10 mouse cellular contexts compared by ENCODE assay signal in the genomic region with DNA sequence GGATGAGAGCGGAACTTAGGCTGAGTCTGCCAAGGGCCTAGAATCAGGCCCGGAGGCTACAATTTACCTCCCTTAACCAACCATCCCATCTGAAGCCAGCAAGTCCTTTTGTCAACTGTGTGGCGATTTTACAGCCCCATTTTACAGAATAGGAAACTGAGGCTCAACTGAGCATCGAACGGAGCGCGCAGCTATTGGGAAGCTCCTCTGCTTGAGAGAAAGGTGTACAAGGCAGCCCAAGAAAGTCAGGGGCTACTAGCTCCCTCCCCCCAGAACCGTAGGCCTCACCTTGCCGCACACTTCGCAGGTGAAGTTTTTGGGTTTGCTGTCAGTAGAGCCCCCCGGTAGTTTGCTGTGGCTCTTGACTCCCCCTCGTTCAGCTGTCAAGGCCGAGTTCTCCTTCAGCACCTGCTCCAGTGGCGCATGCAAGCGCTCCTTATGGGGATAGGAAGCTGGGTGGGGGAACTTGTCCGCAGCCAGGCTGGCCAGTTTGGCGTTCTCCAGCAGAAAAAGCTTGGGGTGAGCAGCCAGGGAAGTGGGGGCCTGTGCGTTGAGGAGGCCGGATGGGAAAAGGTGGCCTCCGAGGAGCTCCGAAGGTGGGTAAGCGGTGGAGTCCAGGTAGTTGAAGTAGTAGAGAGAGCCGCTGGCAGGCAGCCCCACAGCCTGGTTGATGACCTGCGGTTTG. TPM values are rescaled to one million over a fixed set of nuclear protein-coding genes. Genes with fewer than 3 reads are reported as not detected.
DNase-seq lines count a peak whose midpoint lies in the region; ATAC-seq and TF ChIP-seq lines count a peak whose summit lies in the region.
"Had no signal": no experiment of that assay in that cellular context is flagged by ENCODE, and none has a peak within 500 bp of the region (broad histone marks: within the 10 kb centered on the region; RNA-seq: fewer than 3 reads in every experiment).

No protein-coding gene starts in this region.

- intact Hi-C loops in heart, postnatal 36 days (cut with DNase I) = no loop called here

- DNase-seq in heart, postnatal 36 days = no peak
- DNase-seq in limb, embryonic 14.5 days (ENCODE audit: low spot score) = no peak
- DNase-seq in urinary bladder, postnatal 36 days (ENCODE audit: low spot score in 2 of 2) = no peak
- no peak for DNase-seq in yolk sac, embryonic 10.5 days (ENCODE audit: low spot score)
- DNase-seq in spleen, adult 12 weeks (ENCODE audit: low spot score) = no peak
- DNase-seq: lung, postnatal 36 days had no signal

- H3K4me2 ChIP-seq in heart, embryonic 15.5 days = peak overlapping the region; percentile 62
- peak overlapping the region; percentile 50 for H3K4me2 ChIP-seq in embryonic facial prominence, embryonic 13.5 days
- H3K4me2 ChIP-seq in limb, embryonic 14.5 days (replicated peaks; ENCODE audit: low read depth, low read length, severe bottlenecking) = peak overlapping the region; percentile 41; the same call in 1 of the 2 replicates

- WGBS in heart, embryonic 15.5 days = 5% methylated on average over 24 of the region's 24 CpGs
- 2% methylated on average over 24 of the region's 24 CpGs for WGBS in embryonic facial prominence, embryonic 13.5 days
- 3% methylated on average over 24 of the region's 24 CpGs for WGBS in limb, embryonic 14.5 days

- H3K4me3 ChIP-seq in heart, embryonic 15.5 days = peak overlapping the region; percentile 43
- peak overlapping the region; percentile 68 for H3K4me3 ChIP-seq in E14TG2a.4 (replicated peaks; ENCODE audit: low read length)
- peak overlapping the region; percentile 25 for H3K4me3 ChIP-seq in embryonic facial prominence, embryonic 13.5 days
- H3K4me3 ChIP-seq in limb, embryonic 14.5 days (replicated peaks; ENCODE audit: low read length) = peak overlapping the region; percentile 26

- H3K4me1 ChIP-seq in heart, embryonic 15.5 days (replicated peaks) = peaks cover 42% of the 10 kb centered on the region
- H3K4me1 ChIP-seq in E14TG2a.4 (replicated peaks; ENCODE audit: low read depth, low read length) = peaks cover 68% of the 10 kb centered on the region
- H3K4me1 ChIP-seq in embryonic facial prominence, embryonic 13.5 days = peaks cover 33% of the 10 kb centered on the region
- H3K4me1 ChIP-seq in limb, embryonic 14.5 days (ENCODE audit: control insufficient read depth, insufficient read depth, low read length) = peaks cover 3% of the 10 kb centered on the region; the same call in 1 of the 2 replicates

- peaks cover 99% of the 10 kb centered on the region for H3K27me3 ChIP-seq in heart, embryonic 15.5 days
- H3K27me3 ChIP-seq in E14TG2a.4 (ENCODE audit: insufficient read depth, low read length) = peaks cover 100% of the 10 kb centered on the region
- peaks cover 100% of the 10 kb centered on the region for H3K27me3 ChIP-seq in embryonic facial prominence, embryonic 13.5 days
- peaks cover 99% of the 10 kb centered on the region for H3K27me3 ChIP-seq in limb, embryonic 14.5 days (ENCODE audit: control insufficient read depth, insufficient read depth, low read length)

- no peaks in the 10 kb centered on the region for H3K9me3 ChIP-seq in heart, embryonic 15.5 days (replicated peaks)
- no peaks in the 10 kb centered on the region for H3K9me3 ChIP-seq in E14TG2a.4 (ENCODE audit: low read length)
- H3K9me3 ChIP-seq in embryonic facial prominence, embryonic 13.5 days = no peaks in the 10 kb centered on the region
- H3K9me3 ChIP-seq in limb, embryonic 14.5 days (ENCODE audit: control insufficient read depth, low read length) = no peaks in the 10 kb centered on the region

- no peak for TF ChIP-seq POLR2A in limb, embryonic 14.5 days (IDR thresholded peaks at IDR 0.05; ENCODE audit: borderline replicate concordance, extremely low read depth, insufficient read depth, insufficient read length)

- ATAC-seq in heart, embryonic 15.5 days (replicated peaks; ENCODE audit: insufficient number of reproducible peaks, insufficient read depth, low FRiP score, low read depth) = no peak
- ATAC-seq in embryonic facial prominence, embryonic 13.5 days (ENCODE audit: insufficient number of reproducible peaks, insufficient read depth, low FRiP score, low TSS enrichment, low read depth) = no peak; the same call in 1 of the 2 replicates
- no peak for ATAC-seq in limb, embryonic 14.5 days (ENCODE audit: low FRiP score, low read depth)

- no peak overlapping the region for H3K27ac ChIP-seq in heart, embryonic 15.5 days
- H3K27ac ChIP-seq in embryonic facial prominence, embryonic 13.5 days = no peak overlapping the region
- H3K27ac ChIP-seq in limb, embryonic 14.5 days (replicated peaks; ENCODE audit: low read depth, low read length) = no peak overlapping the region

- no peak for TF ChIP-seq CTCF in E14TG2a.4 (conservative IDR thresholded peaks at IDR 0.05; ENCODE audit: low read length)

- no peak overlapping the region for H3K9ac ChIP-seq in heart, embryonic 15.5 days
- 0 out of 2 replicates have a peak overlapping the region, but pooled peaks have one; percentile 4 for H3K9ac ChIP-seq in embryonic facial prominence, embryonic 13.5 days
- no peak overlapping the region for H3K9ac ChIP-seq in limb, embryonic 14.5 days (ENCODE audit: low read depth, low read length, severe bottlenecking)

- H3K36me3 ChIP-seq in heart, embryonic 15.5 days = no peaks in the 10 kb centered on the region
- no peaks in the 10 kb centered on the region for H3K36me3 ChIP-seq in E14TG2a.4 (ENCODE audit: insufficient read depth, low read length)
- no peaks in the 10 kb centered on the region for H3K36me3 ChIP-seq in embryonic facial prominence, embryonic 13.5 days
- H3K36me3 ChIP-seq in limb, embryonic 14.5 days (ENCODE audit: control insufficient read depth, insufficient read depth, low read length) = no peaks in the 10 kb centered on the region

RNA-seq across cellular contexts. Expression of a gene that starts 3.8 kb away (rescaled TPM):
- polyA plus RNA-seq in heart, embryonic 15.5 days (2015; fragmentation: Nextera tagmentation; extraction: Ambion mirVana) = 0.09 and 0.20 TPM in 2 replicates
- not detected for total RNA-seq in heart, postnatal 36 days (2021)
- 0.18 and 1.2 TPM in 2 replicates for polyA plus RNA-seq in embryonic facial prominence, embryonic 13.5 days (2015; fragmentation: Nextera tagmentation; extraction: Ambion mirVana)
- polyA plus RNA-seq in limb, embryonic 14.5 days (2012; rRNA removed) = 0.10 and 0.54 TPM in 2 replicates
- polyA plus RNA-seq in limb, embryonic 14.5 days (2014; fragmentation: Nextera tagmentation; extraction: Ambion mirVana) = 0.17 TPM in 1 of 2 replicates, not detected in the other
- total RNA-seq: adrenal gland, postnatal 10 days had no signal
